Mouse (Mus musculus) kidney, adult 2 months (tissue): Measurements from ENCODE around the gene Peg10. TPM values are rescaled to one million over a fixed set of nuclear protein-coding genes. Genes with fewer than 3 reads are reported as not detected.

Source experiments
- DNase-seq: peaks from one replicate; pipeline ENCODE4 v3.0.0; 2021
- H3K27ac ChIP-seq: fragments of 200-500 bp; 2 replicates; pipeline ENCODE4 v1.5.1; 2012; ENCODE audit warnings: low read depth, low read length, control low read depth, inconsistent platforms; ENCODE audit not compliant: insufficient read depth
- H3K27me3 ChIP-seq: fragments of 200-500 bp; replicated peaks from 2 replicates; pipeline ENCODE4 v1.6.1; 2012; ENCODE audit warnings: mild to moderate bottlenecking, moderate library complexity, low read length, inconsistent platforms; ENCODE audit not compliant: control insufficient read depth, insufficient read depth
- H3K36me3 ChIP-seq: fragments of 200-500 bp; 2 replicates; pipeline ENCODE4 v1.6.1; 2012; ENCODE audit warnings: mild to moderate bottlenecking, moderate library complexity, low read length, inconsistent platforms; ENCODE audit not compliant: control insufficient read depth, insufficient read depth
- H3K4me1 ChIP-seq: fragments of 200-500 bp; 2 replicates; pipeline ENCODE4 v1.6.1; 2011; ENCODE audit warnings: low read length; ENCODE audit not compliant: control insufficient read depth, insufficient read depth
- H3K4me3 ChIP-seq: fragments of 200-500 bp; 2 replicates; pipeline ENCODE4 v1.5.1; 2011; ENCODE audit warnings: mild to moderate bottlenecking, low read depth, low read length, control low read depth; ENCODE audit not compliant: insufficient read depth
- CTCF ChIP-seq: fragments of 200-500 bp; conservative IDR thresholded peaks from 2 replicates; pipeline ENCODE4 v1.5.1; 2011; ENCODE audit warnings: low read depth, mild to moderate bottlenecking, control low read depth, low read length, moderate library complexity, mixed read lengths; ENCODE audit not compliant: insufficient read depth, insufficient read length
- POLR2A ChIP-seq: fragments of 200-500 bp; IDR thresholded peaks from one replicate; pipeline ENCODE4 v1.6.1; 2011; ENCODE audit warnings: low read depth, low read length, control low read depth
- WGBS: fragments of 180-500 bp; shearing (Covaris S2); methylation state at CpG from one replicate; pipeline ENCODE4 v1.1.7; 2018; 5-methylcytosine and 5-hydroxymethylcytosine counted together
- polyA plus RNA-seq: library from polyadenylated mRNA; depleted of rRNA; stranded (reverse); fragments of >200 nt; gene quantifications from 2 replicates; pipeline ENCODE4 v1.2.3, GENCODE M21; 2012; rRNA removed

Gene Peg10
- 0.27 and 0.77 TPM in 2 replicates for polyA plus RNA-seq

GRCm38 (mm10) chr6:4746696-4747439 is at the start of gene Peg10, which contains the start of gene Sgce:
Peg10 (plus strand) TSS chr6:4747306.
Sgce (minus strand) TSS chr6:4747207.
- Histone ChIP-seq H3K4me3 (peak within 1 kb of the TSS; percentile 45), H3K36me3 (no peaks in the 10 kb centered on the region), H3K4me1 (no peaks in the 10 kb centered on the region), H3K27ac (no peak within 1 kb of the TSS), H3K27me3 (no peaks in the 10 kb centered on the region; the same call in 1 of the 2 replicates)
- WGBS: 52% methylated on average over 38 of the region's 38 CpGs
- TF ChIP-seq POLR2A (no peak), CTCF (peak; percentile 40)
- peak; percentile 57 for DNase-seq

DNA sequence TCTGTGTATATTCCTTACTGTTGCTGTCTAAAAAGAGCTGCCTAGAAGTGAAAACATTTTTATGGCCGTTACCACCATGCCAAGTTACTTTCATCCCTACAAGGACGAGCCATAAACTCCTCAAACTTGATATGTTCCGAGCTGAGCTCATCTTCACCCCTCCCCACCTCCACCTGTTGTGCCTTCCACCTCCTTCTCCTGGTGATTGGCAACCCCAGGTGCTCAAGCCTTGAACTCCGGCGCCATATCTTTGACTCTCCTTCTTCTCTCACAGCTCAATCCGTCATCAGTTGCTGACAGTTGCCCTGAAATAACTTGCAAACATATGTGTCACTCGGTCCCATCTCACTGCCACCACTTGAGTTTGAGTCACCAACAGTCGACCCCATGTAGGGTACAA is 45.5 kb upstream of the Peg10 start:
- DNase-seq: no peak
- TF ChIP-seq POLR2A: no peak
- TF ChIP-seq CTCF: no peak
- Histone ChIP-seq H3K4me3 (no peak overlapping the region), H3K36me3 (no peaks in the 10 kb centered on the region), H3K27ac (no peak overlapping the region), H3K4me1 (no peaks in the 10 kb centered on the region), H3K27me3 (no peaks in the 10 kb centered on the region)
- WGBS: 86% methylated on average over 8 of the region's 8 CpGs

GRCm38 (mm10) chr6:4703908-4704307 is 43.2 kb upstream of the Peg10 start:
- no peaks in the 10 kb centered on the region for H3K27me3 ChIP-seq
- H3K4me1 ChIP-seq: no peaks in the 10 kb centered on the region
- H3K4me3 ChIP-seq: no peak overlapping the region
- TF ChIP-seq CTCF (no peak), POLR2A (no peak)
- no peak overlapping the region for H3K27ac ChIP-seq
- no peak for DNase-seq
- 84% methylated on average over 7 of the region's 7 CpGs for WGBS
- H3K36me3 ChIP-seq: no peaks in the 10 kb centered on the region

- no peak for DNase-seq
- H3K27me3 ChIP-seq: no peaks in the 10 kb centered on the region
- no peak overlapping the region for H3K27ac ChIP-seq
- H3K36me3 ChIP-seq: no peaks in the 10 kb centered on the region
- TF ChIP-seq POLR2A (no peak), CTCF (no peak)
- 79% methylated on average over 5 of the region's 5 CpGs for WGBS
- no peak overlapping the region for H3K4me3 ChIP-seq
- no peaks in the 10 kb centered on the region for H3K4me1 ChIP-seq
Observed at GRCm38 (mm10) chr6:4706415-4706814, 40.7 kb upstream of the Peg10 start.

GRCm38 (mm10) chr6:4708971-4709370 is 38.1 kb upstream of the Peg10 start:
- 93% methylated on average over 1 of the region's 1 CpGs for WGBS
- no peak overlapping the region for H3K4me3 ChIP-seq
- H3K27ac ChIP-seq: no peak overlapping the region
- DNase-seq: no peak
- no peaks in the 10 kb centered on the region for H3K4me1 ChIP-seq
- no peaks in the 10 kb centered on the region for H3K27me3 ChIP-seq
- H3K36me3 ChIP-seq: no peaks in the 10 kb centered on the region
- no peak for TF ChIP-seq CTCF
- no peak for TF ChIP-seq POLR2A

- TF ChIP-seq CTCF: no peak
- WGBS: 96% methylated on average over 2 of the region's 2 CpGs
- Histone ChIP-seq H3K27ac (no peak overlapping the region), H3K4me1 (no peaks in the 10 kb centered on the region), H3K27me3 (no peaks in the 10 kb centered on the region), H3K4me3 (no peak overlapping the region), H3K36me3 (no peaks in the 10 kb centered on the region)
- no peak for DNase-seq
Observed at GRCm38 (mm10) chr6:4716171-4716570, 30.9 kb upstream of the Peg10 start.

GRCm38 (mm10) chr6:4717344-4717743 is 29.8 kb upstream of the Peg10 start:
- 59% methylated on average over 2 of the region's 2 CpGs for WGBS
- H3K4me1 ChIP-seq: no peaks in the 10 kb centered on the region
- TF ChIP-seq POLR2A (no peak), CTCF (no peak)
- H3K27ac ChIP-seq: no peak overlapping the region
- no peak overlapping the region for H3K4me3 ChIP-seq
- H3K27me3 ChIP-seq: no peaks in the 10 kb centered on the region
- no peak for DNase-seq
- no peaks in the 10 kb centered on the region for H3K36me3 ChIP-seq
